Mouse (Mus musculus): Measurements from ENCODE around the gene 1190002N15Rik. TPM values are rescaled to one million over a fixed set of nuclear protein-coding genes. Genes with fewer than 3 reads are reported as not detected.

The 1190002N15Rik gene
- total RNA-seq, 1 experiment: 24.9 TPM

DNA sequence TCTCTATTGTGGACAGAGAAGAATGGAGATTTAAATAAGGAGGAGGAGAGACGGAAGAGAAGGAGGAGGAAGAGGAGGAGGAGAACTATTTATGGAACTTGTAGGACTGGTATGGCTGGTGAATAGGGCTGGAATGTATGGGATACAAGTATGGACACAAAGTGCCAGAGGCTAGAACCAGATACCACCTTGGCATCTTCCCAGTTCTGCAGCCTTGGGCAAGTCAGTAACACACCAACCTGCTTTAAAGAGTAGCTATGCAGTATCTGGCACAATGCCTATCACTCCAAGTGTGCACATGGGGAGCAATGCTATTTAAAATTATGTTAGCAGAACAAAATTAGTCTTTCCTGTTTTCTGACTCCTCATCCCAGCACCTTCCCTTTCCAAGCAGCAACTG is 30.9 kb downstream of the 1190002N15Rik start:
- DNase-seq (ENCODE audit: low read depth, low spot score): no peak
- Histone ChIP-seq H3K36me3 (ENCODE audit: control insufficient read depth, insufficient read depth, low read length, poor library complexity, severe bottlenecking) (no peaks in the 10 kb centered on the region), H3K27ac (ENCODE audit: insufficient read depth, low read depth, low read length, poor library complexity, severe bottlenecking) (no peak overlapping the region), H3K9me3 (ENCODE audit: control insufficient read depth, insufficient read depth, low read depth, low read length) (no peaks in the 10 kb centered on the region), H3K4me3 (ENCODE audit: insufficient read depth in 1 of 2, low read depth in 1 of 2, low read length in 2 of 2, poor library complexity in 1 of 2, severe bottlenecking in 1 of 2) (no peak overlapping the region), H3K4me1 (ENCODE audit: control insufficient read depth in 2 of 2, insufficient read depth in 2 of 2, low read length in 2 of 2, poor library complexity in 1 of 2) (no peaks in the 10 kb centered on the region), H3K9ac (ENCODE audit: insufficient read depth, low read depth, low read length, poor library complexity, severe bottlenecking) (no peak overlapping the region)
- TF ChIP-seq HCFC1 (IDR thresholded peaks at IDR 0.05; ENCODE audit: borderline replicate concordance, insufficient read depth, low read length) (no peak), ZC3H11A (IDR thresholded peaks at IDR 0.05; ENCODE audit: borderline replicate concordance, low read depth, low read length) (no peak), ZNF384 (IDR thresholded peaks at IDR 0.05; ENCODE audit: low read depth, low read length) (no peak), CHD2 (IDR thresholded peaks at IDR 0.05; ENCODE audit: low read depth, low read length) (no peak), MAFK (IDR thresholded peaks at IDR 0.05; ENCODE audit: insufficient read depth, low read depth, low read length) (no peak)
- in situ Hi-C loops (cut with MboI; ENCODE audit: low sequenced_read_pairs in 2 of 2, unreplicated experiment in 2 of 2): no loop called here

DNA sequence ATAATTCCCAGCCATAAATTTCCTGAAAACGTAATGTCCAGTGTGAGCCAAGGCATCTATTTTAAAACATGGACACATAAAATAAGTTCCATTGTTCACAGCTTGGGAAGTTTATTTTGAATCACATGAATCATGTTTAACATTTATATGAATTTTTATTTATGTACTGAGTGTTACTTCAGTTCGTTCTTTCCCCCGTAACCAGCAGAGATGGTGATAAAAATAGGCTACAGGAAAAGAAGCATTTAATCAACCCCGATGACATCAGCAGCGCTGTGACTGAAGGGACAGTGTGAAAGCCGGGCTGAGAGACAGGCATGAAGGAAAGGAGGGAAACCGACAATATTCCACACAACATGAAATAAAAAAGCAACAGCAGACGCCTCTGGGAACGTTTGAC is 46.4 kb downstream of the 1190002N15Rik start:
- H3K36me3 ChIP-seq (ENCODE audit: control insufficient read depth, insufficient read depth, low read length, poor library complexity, severe bottlenecking): no peaks in the 10 kb centered on the region
- H3K4me3 ChIP-seq (ENCODE audit: insufficient read depth in 1 of 2, low read depth in 1 of 2, low read length in 2 of 2, poor library complexity in 1 of 2, severe bottlenecking in 1 of 2): no peak overlapping the region
- no peak overlapping the region for H3K27ac ChIP-seq (ENCODE audit: insufficient read depth, low read depth, low read length, poor library complexity, severe bottlenecking)
- no peaks in the 10 kb centered on the region for H3K9me3 ChIP-seq (ENCODE audit: control insufficient read depth, insufficient read depth, low read depth, low read length)
- no peak for TF ChIP-seq CHD2 (IDR thresholded peaks at IDR 0.05; ENCODE audit: low read depth, low read length)
- TF ChIP-seq ZNF384 (IDR thresholded peaks at IDR 0.05; ENCODE audit: low read depth, low read length): no peak
- in situ Hi-C loops (cut with MboI; ENCODE audit: low sequenced_read_pairs in 2 of 2, unreplicated experiment in 2 of 2): no loop called here
- H3K4me1 ChIP-seq (ENCODE audit: control insufficient read depth in 2 of 2, insufficient read depth in 2 of 2, low read length in 2 of 2, poor library complexity in 1 of 2): no peaks in the 10 kb centered on the region
- DNase-seq (ENCODE audit: low read depth, low spot score): no peak
- no peak overlapping the region for H3K9ac ChIP-seq (ENCODE audit: insufficient read depth, low read depth, low read length, poor library complexity, severe bottlenecking)

GRCm38 (mm10) chr9:94487976-94488375 is 49.9 kb downstream of the 1190002N15Rik start:
- in situ Hi-C loops (cut with MboI; ENCODE audit: low sequenced_read_pairs in 2 of 2, unreplicated experiment in 2 of 2): no loop called here

GRCm38 (mm10) chr9:94483291-94483879 is 54.5 kb downstream of the 1190002N15Rik start:
- TF ChIP-seq HCFC1 (IDR thresholded peaks at IDR 0.05; ENCODE audit: borderline replicate concordance, insufficient read depth, low read length) (no peak), ZC3H11A (IDR thresholded peaks at IDR 0.05; ENCODE audit: borderline replicate concordance, low read depth, low read length) (no peak), ZNF384 (IDR thresholded peaks at IDR 0.05; ENCODE audit: low read depth, low read length) (no peak), CHD2 (IDR thresholded peaks at IDR 0.05; ENCODE audit: low read depth, low read length) (no peak), MAFK (IDR thresholded peaks at IDR 0.05; ENCODE audit: insufficient read depth, low read depth, low read length) (no peak)
- in situ Hi-C loops (cut with MboI; ENCODE audit: low sequenced_read_pairs in 2 of 2, unreplicated experiment in 2 of 2): no loop called here

More at GRCm38 (mm10) chr9:94487976-94488375, 49.9 kb downstream of the 1190002N15Rik start:
- Histone ChIP-seq H3K4me3 (ENCODE audit: insufficient read depth in 1 of 2, low read depth in 1 of 2, low read length in 2 of 2, poor library complexity in 1 of 2, severe bottlenecking in 1 of 2) (no peak overlapping the region), H3K4me1 (ENCODE audit: control insufficient read depth in 2 of 2, insufficient read depth in 2 of 2, low read length in 2 of 2, poor library complexity in 1 of 2) (no peaks in the 10 kb centered on the region), H3K36me3 (ENCODE audit: control insufficient read depth, insufficient read depth, low read length, poor library complexity, severe bottlenecking) (no peaks in the 10 kb centered on the region), H3K9ac (ENCODE audit: insufficient read depth, low read depth, low read length, poor library complexity, severe bottlenecking) (no peak overlapping the region), H3K9me3 (ENCODE audit: control insufficient read depth, insufficient read depth, low read depth, low read length) (no peaks in the 10 kb centered on the region), H3K27ac (ENCODE audit: insufficient read depth, low read depth, low read length, poor library complexity, severe bottlenecking) (no peak overlapping the region)
- DNase-seq (ENCODE audit: low read depth, low spot score): no peak
- TF ChIP-seq CHD2 (IDR thresholded peaks at IDR 0.05; ENCODE audit: low read depth, low read length) (no peak), ZNF384 (IDR thresholded peaks at IDR 0.05; ENCODE audit: low read depth, low read length) (no peak), MAFK (IDR thresholded peaks at IDR 0.05; ENCODE audit: insufficient read depth, low read depth, low read length) (no peak), ZC3H11A (IDR thresholded peaks at IDR 0.05; ENCODE audit: borderline replicate concordance, low read depth, low read length) (no peak), HCFC1 (IDR thresholded peaks at IDR 0.05; ENCODE audit: borderline replicate concordance, insufficient read depth, low read length) (no peak)

More at GRCm38 (mm10) chr9:94483291-94483879, 54.5 kb downstream of the 1190002N15Rik start:
- no peaks in the 10 kb centered on the region for H3K4me1 ChIP-seq (ENCODE audit: control insufficient read depth in 2 of 2, insufficient read depth in 2 of 2, low read length in 2 of 2, poor library complexity in 1 of 2)
- no peaks in the 10 kb centered on the region for H3K9me3 ChIP-seq (ENCODE audit: control insufficient read depth, insufficient read depth, low read depth, low read length)
- H3K9ac ChIP-seq (ENCODE audit: insufficient read depth, low read depth, low read length, poor library complexity, severe bottlenecking): no peak overlapping the region
- no peaks in the 10 kb centered on the region for H3K36me3 ChIP-seq (ENCODE audit: control insufficient read depth, insufficient read depth, low read length, poor library complexity, severe bottlenecking)
- H3K27ac ChIP-seq (ENCODE audit: insufficient read depth, low read depth, low read length, poor library complexity, severe bottlenecking): no peak overlapping the region
- no peak overlapping the region for H3K4me3 ChIP-seq (ENCODE audit: insufficient read depth in 1 of 2, low read depth in 1 of 2, low read length in 2 of 2, poor library complexity in 1 of 2, severe bottlenecking in 1 of 2)
- no peak for DNase-seq (ENCODE audit: low read depth, low spot score)

All from ES-E14 (cell line).